Mouse (Mus musculus) thymus, postnatal 10 days (tissue): ENCODE measurements around the gene Tgm3.

Experiments used
- DNase-seq, 2 experiments: peaks; one replicate each; pipeline ENCODE4 v3.0.0; 2021; ENCODE audit warnings: low spot score in 2 of 2

Tgm3 gene

DNA sequence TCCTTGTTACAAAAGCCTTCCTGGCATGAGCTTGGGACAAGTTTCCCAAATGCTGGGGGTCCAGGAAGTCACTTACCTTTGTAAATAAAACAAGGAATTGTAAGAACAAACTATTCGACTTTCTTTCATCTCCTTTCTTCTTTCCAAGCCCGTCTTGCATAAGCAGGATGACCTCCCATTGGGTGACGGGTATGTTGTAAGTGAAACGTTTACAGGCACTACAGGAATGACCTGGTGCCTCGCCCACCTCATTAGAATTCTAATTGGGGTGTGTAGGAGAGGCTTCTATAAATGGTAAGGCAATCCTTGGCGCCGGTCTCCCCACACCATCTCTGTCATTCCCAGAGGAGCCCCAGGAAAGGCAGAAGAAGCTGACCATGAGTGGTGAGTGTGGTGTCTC, at the start of gene Tgm3:
Tgm3 (plus strand) TSS at position 324 of the 400 bp plus-strand sequence.
- no peak for DNase-seq

DNA sequence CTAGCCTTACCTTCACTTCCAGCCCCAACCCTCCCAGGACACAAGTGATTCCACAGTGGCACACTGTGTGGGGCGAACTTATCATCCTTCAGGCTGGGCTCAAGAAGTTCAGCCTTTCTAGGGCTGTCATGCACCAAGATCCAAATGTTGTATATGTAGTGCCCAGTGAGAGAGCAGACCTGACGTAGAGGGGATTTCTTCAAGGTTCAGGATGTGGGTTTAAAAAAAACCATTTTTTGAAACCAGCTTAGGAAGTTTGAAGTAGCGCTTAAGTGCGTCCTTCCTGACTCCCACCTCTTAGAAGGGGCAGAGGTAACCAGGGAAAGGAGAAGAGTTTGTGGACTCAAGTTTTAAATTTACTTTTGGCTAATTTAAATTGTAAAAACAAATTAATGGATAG, 31.5 kb upstream of the Tgm3 start:
- DNase-seq: no peak

DNA sequence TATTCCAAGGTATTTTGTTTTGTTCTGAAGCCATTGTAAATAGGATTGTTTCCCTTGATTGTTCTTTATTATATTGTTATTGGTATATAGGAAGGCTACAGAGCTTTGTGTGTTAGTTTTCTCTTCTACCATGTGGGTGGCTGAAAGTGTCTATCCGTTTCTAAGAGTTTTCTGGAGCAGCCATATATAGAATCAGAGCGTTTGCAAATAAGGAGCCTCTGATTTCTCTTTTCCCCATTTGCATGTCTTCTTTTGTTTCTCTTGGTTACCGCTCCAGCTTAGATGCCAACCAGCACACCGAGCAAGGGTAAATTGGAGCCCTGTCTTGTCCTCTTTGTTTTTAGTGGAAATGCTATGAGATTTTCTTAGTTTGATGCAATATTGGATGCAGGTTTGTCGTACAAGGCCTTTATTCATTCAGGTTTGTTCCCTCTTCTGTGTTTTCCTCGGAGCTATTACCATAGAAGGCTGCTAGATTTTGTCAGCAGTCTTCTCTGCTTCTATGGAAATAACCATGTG, 24.6 kb upstream of the Tgm3 start:
- DNase-seq: no peak

DNA sequence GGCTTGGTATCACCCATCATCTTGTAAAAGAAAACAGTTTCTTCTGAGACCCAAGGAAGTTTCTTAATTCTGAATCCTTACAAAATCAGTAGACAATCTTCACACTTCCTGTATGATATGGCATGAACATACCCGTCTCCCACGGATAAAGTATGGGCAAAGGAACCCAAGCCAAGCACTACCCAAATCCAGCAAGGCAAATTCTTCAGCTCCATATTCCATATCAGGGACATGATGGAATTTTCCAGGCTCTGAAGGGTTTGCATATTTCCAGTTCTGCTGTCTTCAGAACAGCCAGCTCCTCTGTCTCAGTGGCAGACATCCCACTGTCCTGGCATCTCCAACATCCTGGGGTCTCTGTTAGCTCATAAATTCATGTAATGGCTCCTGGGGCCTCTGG, 22.5 kb upstream of the Tgm3 start:
- DNase-seq: no peak

DNA sequence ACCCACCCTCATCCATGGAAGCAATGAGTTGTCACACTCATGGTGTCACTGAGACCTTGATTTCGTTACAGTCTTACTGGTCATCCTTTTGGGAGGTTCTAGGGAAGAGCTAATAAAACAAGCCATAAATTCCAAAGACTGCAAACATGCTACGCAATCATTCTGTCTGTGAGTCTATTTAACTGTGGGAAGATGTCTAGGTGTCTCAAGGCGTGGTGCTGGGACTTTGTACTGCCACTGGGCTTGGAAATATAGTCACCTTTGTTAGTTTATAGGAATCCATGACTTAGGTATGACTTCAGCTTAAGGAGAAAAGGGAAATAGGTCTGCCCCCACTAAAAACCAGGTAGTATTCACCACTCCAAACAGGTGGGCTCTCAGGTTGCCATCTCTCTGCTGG, 17.7 kb upstream of the Tgm3 start:
- DNase-seq: no peak

DNA sequence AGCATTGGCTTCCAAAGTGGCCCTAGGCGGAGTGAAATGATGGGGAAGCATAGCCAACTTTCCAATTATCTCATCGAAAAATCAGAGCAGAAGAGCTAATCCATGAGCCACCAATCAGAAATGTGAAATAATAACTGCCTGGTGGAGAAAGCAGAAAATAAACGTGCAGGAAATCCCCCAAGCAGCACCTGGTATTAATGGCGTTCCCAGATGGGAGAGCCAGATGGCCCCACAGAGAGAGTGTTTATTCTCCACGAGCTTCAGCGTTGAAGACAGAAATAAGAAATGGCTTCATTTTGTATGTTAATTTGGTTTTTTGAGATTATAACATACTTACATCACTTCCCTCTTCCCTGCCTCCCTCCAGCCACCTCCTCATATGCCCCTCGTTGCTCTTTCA, 13.7 kb upstream of the Tgm3 start:
- no peak for DNase-seq

DNA sequence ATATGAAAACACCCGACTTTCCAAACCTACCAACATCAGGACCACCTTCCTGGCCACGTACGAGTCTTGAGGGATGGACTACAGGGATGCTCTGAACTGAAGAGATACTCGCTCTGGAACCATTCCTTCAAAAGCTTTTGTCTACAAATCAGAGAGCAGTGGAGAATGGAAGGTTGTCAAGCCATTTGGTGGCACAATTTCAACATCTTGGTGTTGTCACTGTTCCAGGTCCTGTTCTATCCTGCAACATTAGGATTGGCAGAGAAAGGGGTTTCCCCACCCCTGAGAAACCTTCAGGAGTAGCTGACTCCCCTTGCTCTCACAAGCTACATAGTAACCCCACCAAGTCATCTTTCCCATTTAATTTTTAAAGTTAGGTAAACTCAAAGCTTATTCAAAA, 12.9 kb upstream of the Tgm3 start:
- DNase-seq: no peak

DNA sequence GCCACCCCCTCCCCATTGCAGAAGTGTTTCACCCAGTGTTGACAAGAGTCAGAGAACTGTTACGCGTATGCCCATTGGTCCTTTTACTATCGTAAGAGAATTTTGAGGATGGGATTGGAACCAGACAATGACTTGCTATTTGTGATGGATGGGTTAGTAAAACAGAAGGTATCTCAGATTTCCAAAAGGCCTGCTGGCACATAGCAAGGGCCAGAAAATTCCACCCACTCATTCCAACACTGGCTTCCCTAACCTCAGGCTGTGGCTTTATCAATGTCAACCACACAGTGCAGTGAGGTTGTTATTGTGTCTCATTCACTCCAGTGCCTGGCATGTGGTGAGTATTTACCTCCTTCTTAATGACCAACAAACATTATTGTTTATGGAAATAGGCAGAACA, 11.5 kb upstream of the Tgm3 start:
- DNase-seq: no peak

DNA sequence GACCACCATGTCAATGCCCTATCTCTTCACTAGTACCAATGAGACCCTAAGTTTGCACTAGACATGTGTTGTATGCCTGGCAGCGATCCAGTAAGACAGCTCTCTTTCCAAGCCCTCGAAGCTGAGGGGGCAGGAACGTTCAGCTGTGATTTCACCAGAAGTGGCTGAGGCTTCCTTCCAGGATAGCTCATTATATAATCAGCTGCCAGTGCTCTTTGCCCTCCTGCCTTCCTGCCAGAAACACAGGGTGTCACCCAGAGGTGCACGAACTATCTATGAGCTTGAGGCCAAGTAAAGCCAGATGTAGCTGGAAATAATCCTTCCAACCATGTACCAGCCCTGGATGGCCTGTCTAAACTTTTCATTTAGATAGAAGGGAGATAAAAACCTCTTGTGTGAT, 8.1 kb upstream of the Tgm3 start:
- DNase-seq: no peak

DNA sequence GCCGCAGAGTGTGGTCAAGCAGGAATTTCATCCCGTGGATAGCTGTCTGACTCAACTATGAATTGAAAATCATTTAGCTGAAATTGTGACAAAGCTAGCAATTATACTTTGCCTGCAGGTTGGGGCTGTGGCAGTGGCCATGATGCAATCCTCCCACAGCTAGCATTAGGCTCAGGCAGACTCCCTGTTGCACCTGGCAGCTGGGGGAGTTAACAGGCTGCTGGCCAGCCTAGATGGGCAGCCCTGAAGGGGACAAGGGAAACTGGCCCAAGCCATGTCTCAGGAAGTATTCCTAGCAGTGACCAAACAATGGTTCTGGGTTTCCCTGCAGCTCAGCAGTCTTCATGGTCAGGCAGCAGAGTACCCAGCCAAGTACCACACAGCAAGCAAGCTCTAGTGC, 2.8 kb upstream of the Tgm3 start:
- no peak for DNase-seq

DNA sequence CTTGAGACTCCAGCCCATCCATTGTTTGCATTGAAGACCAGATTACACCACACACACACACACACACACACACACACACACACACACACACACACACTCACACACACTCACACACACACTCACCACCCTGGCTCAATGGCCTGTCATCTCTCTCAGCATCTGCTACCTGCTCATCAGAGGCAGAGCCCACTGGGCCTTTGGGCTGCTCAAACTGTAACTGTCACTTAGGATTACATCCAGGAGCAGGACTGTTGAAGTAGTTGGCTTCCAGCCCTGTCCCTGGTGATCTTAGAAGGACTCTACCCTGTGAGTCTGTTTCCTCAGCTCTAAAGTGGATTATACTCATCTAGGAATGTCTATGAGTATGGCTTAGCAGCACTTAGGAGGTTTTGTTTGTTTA, 1.5 kb downstream of the Tgm3 start:
- no peak for DNase-seq

DNA sequence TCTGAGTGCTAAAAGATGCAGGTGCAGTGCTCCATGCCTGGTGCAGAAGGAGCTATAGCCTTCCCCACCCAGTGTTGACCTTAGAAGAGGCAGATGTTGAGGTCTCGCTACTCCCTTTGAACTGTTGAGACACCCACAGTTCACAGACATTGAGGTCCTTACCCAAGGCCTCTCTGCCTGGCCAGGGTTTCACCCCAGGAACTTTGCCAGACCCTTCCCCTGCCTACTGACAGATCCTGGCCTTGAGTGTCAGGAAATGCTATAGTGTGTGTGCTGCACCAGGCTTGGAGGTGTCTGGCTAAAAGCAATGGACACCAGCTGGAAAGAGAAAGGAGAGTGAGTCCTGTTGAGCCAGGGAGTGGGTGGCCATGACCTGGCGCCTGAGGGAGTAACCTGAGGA, 3.0 kb downstream of the Tgm3 start:
- no peak for DNase-seq

DNA sequence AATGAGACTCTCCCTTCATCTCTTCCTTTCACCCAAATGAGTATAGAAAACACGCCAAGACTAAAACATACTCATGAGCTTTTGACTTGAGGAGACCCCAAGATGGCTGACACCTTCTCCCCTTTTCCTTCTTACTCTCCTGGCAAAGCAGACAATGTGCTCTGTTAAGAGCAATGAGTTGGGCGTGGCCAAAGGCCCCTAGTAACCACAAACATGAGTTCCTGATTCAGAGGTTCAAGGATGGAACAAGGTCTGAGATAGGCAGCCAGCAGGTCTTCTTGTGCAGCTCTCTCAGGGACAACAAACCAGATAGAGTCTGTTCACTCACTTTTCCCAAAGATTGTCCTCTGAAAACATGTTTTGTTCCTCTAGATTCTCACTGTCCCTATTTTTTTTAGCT, 5.9 kb downstream of the Tgm3 start:
- no peak for DNase-seq

DNA sequence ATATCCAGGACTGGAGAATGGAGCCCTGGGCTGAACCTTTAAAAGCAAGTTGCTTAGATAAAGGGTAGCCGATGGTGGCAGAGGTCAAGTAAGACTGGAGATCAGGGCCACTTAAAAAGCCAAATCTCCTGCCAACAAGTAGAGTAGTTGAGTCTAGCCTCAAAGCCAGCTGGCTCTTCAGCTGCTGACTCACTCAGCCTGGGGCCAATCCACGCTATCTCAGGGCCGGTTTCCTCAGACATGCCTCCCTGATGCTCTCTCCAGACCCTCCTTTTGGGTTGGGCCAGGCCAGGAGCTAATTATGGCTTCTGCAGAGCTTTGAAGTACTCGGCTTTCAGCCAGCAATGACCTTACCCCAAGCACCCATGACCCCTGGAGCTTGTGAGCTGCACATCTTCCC, 15.7 kb downstream of the Tgm3 start:
- no peak for DNase-seq

DNA sequence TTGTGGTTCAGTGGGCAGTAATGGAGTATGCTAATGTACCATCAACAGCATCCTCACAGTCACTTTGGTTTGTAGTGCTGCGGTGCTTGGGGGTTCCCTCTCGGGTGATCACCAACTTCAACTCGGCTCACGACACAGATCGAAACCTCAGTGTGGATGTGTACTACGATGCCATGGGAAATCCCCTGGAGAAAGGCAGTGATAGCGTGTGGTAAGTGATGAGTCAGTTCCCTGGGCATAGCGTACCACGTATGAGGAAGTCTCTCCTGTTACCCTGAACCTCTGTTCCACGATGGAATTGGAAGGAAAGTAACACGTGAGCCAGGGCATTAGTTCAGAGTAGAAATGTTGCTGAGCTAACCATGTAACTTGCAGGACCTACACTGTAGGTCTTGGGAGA, 17.7 kb downstream of the Tgm3 start:
- no peak for DNase-seq

DNA sequence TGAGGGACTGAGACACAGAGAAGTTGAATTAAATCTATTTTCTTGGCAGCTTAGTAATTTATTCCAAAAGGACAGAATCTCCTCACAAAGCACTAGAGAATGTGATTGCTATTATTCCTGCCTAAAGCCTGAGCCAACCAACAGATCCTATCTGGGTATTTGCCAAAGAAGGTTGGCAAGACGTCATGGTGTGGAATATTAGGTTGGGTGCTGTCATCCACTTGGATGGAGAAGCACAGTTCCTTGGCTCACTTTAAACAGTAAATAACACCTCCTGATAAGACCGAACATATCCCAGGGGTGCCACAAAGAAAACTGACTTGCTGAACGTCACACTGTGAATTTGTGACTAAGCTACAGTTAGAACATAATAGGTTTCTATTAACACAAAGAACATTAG, 20.5 kb downstream of the Tgm3 start:
- DNase-seq: no peak

DNA sequence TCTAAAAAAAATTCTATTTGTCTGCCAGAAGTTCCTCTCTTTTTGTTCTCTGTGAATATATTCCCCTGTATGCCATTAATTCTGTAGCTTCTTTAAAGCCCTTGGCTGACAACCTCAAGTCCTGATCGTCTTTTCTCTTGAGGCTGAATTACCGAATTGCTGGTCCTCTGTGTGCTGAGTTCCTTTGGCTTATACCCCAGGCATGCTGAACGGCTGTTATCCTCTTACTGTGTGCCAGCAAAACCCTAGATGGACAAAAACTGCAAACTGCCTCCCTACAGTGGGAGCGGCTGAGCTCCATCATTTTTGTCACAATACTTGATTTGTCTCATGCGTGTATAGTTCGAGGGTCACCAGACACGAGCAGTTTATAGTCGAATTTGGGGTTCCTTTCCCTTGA, 24.7 kb downstream of the Tgm3 start:
- DNase-seq: no peak

DNA sequence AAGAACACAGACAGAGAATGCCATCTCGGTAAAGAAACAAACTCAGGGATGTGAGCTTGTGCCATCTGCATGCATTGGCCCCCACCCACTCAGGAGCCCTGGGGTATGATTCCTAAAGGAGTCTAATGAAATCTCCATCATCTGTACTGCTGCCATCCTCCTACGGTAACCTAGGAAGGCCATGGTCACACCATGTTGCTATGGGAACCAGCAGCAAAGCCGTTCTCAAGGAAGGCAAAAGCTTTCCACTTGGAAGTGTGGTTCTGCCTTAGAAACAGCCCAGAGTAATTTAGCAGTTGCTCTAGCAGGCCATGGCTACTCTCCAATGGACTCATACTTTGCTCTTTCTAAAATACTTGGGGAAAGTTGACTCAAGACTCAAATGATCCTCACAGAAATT, 26.8 kb downstream of the Tgm3 start:
- no peak for DNase-seq

DNA sequence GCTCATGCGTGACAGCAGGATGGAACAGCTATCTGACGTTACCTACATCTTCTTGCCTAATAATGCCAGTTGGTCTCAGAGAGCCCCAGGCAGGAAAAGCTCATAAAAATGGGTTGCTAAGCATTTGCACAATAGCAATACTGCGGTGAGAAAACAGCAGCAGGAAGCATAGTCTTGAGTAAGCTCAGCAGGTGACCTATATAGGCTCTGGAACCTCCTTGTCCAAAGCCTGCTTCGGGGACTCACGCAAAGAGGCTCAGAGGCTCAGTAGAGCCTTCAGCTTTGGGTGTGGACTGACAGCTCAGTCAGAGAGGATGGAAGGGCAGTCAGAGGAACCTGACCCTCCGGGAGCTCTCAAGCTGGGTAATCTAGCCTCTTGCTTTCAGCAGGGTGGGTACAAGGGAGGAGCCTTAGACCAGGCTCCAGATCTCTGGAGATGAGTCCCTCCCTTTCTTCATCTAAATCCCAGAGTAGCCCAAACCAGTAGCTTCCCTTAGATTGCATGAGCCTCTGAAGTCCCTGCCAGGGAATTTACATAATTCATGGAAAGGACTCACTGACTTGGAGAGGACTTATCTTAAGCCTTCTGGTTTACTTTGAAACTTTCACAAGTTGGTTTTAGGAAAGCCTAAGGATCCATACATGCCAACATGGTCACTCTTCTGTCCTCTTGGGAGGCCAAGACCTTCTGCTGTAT, 28.2 kb downstream of the Tgm3 start:
- DNase-seq: no peak

DNA sequence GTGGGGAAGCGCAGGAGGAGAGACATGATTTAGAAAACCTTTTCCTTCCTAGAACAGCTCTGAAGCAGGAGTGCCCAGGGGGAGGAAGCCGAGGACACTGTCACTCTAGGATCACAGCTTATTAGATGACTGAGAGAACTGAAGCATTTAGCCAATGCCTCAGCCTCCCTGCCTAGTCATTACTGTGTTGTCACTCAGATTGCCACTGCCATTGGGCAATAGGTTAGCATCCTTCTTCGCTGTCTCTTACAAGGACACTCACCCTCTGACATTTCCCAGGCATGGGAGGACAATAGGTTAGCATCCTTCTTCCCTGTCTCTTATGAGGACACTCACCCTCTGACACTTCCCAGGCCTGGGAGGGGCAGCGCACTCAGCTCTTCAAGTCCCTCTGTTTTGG, 31.7 kb downstream of the Tgm3 start:
- DNase-seq: no peak

DNA sequence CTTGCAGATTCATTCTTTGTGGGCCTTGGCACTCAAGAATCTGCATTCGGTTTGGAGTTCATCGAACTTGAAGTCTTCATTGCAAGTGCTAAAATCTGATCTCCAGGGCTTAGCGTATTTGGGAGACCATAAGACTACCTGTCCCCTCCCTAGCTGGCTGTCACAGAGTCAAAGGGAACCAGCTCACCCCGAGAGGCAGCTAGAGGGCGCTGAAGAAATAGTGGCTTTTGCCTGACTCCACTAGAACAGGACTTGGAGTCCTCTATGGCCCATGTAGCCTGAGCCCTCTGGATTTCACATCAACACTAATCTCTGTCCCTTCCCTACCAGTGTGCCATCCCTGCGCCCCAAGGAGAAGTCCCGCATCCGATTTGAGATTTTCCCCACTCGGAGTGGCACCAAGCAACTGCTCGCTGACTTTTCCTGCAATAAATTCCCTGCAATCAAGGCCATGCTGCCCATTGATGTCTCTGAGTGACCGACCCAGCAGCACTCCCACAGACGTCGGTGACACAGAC, 35.8 kb downstream of the Tgm3 start:
- no peak for DNase-seq

DNA sequence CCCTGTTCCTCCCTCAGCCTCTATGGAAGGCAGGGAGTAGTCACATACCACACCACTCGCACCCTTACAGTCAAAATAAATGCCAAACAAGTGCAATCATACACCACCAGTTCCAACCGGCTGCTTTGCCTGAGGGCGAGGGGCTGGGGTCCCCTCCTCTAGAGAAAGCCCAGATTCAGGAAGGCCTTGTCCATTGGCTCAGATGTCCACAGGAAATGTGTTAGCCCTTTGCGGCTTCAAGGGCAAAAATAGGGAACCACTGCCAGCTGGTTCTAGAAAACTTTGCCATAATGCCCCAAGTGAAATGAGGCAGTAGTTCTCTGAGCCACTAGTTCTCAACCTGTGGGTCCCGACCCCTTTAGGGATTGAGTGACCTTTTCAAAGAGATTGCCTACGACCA, 36.6 kb downstream of the Tgm3 start:
- no peak for DNase-seq

DNA sequence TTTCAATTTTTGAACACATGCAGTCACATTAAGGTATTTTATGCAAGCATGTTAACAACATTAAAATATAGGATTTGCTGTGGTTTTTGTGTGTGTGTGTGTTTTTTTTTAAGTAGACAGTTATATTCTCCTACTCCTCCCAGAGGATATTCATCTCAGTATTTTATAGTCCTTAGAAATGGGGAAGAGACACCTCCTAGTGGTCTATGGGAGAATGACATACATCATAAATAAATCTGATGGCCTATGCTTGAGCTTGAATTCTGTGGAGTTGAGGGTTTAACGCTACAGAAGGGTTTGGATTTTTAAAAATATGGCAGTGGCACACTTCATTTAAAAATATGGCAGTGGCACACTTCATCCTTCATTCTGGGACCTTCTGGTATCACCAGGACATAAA, 46.0 kb downstream of the Tgm3 start:
- no peak for DNase-seq

DNA sequence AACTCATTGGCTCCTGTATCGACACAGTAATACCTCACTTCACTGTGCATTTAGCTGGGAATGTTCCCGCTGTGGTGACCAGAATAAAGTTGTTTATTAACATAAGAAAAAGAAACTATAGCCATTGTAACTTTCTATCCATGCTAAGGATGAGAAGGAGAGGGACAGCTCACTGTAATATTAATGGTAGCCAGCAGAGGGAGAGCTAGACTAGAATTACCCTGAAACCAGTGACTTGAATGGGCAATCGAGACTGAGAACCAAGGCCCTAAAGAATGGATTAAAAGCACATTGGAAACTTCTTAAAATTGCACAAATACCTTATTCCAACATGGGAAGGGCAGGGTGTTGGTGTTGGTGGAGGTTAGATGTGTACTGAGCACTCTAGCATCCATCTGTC, 56.1 kb downstream of the Tgm3 start:
- peak in 1 of 2 experiments; percentile 15 for DNase-seq
